Comparison of ENCODE assay signal across 8 mouse cellular contexts in genomic region chr9:116219234-116220158, GRCm38 (mm10). TPM values are rescaled to one million over a fixed set of nuclear protein-coding genes. Genes with fewer than 3 reads are reported as not detected.
DNase-seq lines count a peak whose midpoint lies in the region; ATAC-seq lines count a peak whose summit lies in the region.

No protein-coding gene starts in this region.

- no peak overlapping the region for H3K9ac ChIP-seq in heart, embryonic 15.5 days
- no peak overlapping the region for H3K9ac ChIP-seq in lung, embryonic 15.5 days
- H3K9ac ChIP-seq in forebrain, embryonic 13.5 days: no peak overlapping the region
- H3K9ac ChIP-seq in stomach, embryonic 14.5 days (replicated peaks; ENCODE audit: low read depth, low read length): no peak overlapping the region

- no peak for ATAC-seq in heart, embryonic 15.5 days (replicated peaks; ENCODE audit: insufficient number of reproducible peaks, insufficient read depth, low FRiP score, low read depth)
- no peak for ATAC-seq in lung, embryonic 15.5 days (ENCODE audit: borderline replicate concordance, extremely low read depth, low FRiP score, low TSS enrichment)
- peak; percentile 53; the same call in 1 of the 2 replicates for ATAC-seq in forebrain, embryonic 13.5 days
- ATAC-seq in stomach, embryonic 14.5 days (ENCODE audit: insufficient number of reproducible peaks, insufficient read depth, low FRiP score, low read depth): no peak

- no peaks in the 10 kb centered on the region for H3K27me3 ChIP-seq in heart, embryonic 15.5 days
- H3K27me3 ChIP-seq in lung, embryonic 15.5 days: no peaks in the 10 kb centered on the region
- H3K27me3 ChIP-seq in forebrain, embryonic 13.5 days: no peaks in the 10 kb centered on the region
- H3K27me3 ChIP-seq in stomach, embryonic 14.5 days (ENCODE audit: control insufficient read depth, insufficient read depth, low read length): no peaks in the 10 kb centered on the region

- WGBS in heart, embryonic 15.5 days: 77% methylated on average over 9 of the region's 9 CpGs
- WGBS in lung, embryonic 15.5 days: 66% methylated on average over 9 of the region's 9 CpGs
- WGBS in forebrain, embryonic 13.5 days: 74% methylated on average over 9 of the region's 9 CpGs
- WGBS in stomach, embryonic 14.5 days: 50% methylated on average over 9 of the region's 9 CpGs

- peaks cover 6% of the 10 kb centered on the region; the same call in 1 of the 2 replicates for H3K4me1 ChIP-seq in heart, embryonic 15.5 days (replicated peaks)
- peaks cover 32% of the 10 kb centered on the region for H3K4me1 ChIP-seq in lung, embryonic 15.5 days
- H3K4me1 ChIP-seq in forebrain, embryonic 13.5 days: peaks cover 5% of the 10 kb centered on the region; the same call in 1 of the 2 replicates
- H3K4me1 ChIP-seq in stomach, embryonic 14.5 days (ENCODE audit: control insufficient read depth, insufficient read depth, low read length): peaks cover 9% of the 10 kb centered on the region

- H3K27ac ChIP-seq in heart, embryonic 15.5 days: peak overlapping the region; percentile 67
- H3K27ac ChIP-seq in lung, embryonic 15.5 days: peak overlapping the region; percentile 83
- H3K27ac ChIP-seq in forebrain, embryonic 13.5 days: peak overlapping the region; percentile 49; the same call in 1 of the 2 replicates
- peak overlapping the region; percentile 56; the same call in 1 of the 2 replicates for H3K27ac ChIP-seq in stomach, embryonic 14.5 days (ENCODE audit: low read length)

- no peak for DNase-seq in heart, postnatal 4 days
- no peak for DNase-seq in lung, adult 18-20 months
- DNase-seq in cerebellum, postnatal 25 days: no peak
- no peak for DNase-seq in spleen, postnatal 10 days (ENCODE audit: low spot score in 2 of 2)

- H3K36me3 ChIP-seq in heart, embryonic 15.5 days: no peaks in the 10 kb centered on the region
- no peaks in the 10 kb centered on the region for H3K36me3 ChIP-seq in lung, embryonic 15.5 days
- H3K36me3 ChIP-seq in forebrain, embryonic 13.5 days (ENCODE audit: poor library complexity, severe bottlenecking): no peaks in the 10 kb centered on the region
- H3K36me3 ChIP-seq in stomach, embryonic 14.5 days (ENCODE audit: control insufficient read depth, insufficient read depth, low read length): no peaks in the 10 kb centered on the region

- no peak overlapping the region for H3K4me3 ChIP-seq in heart, embryonic 15.5 days
- H3K4me3 ChIP-seq in lung, embryonic 15.5 days: no peak overlapping the region
- no peak overlapping the region for H3K4me3 ChIP-seq in forebrain, embryonic 13.5 days
- H3K4me3 ChIP-seq in stomach, embryonic 14.5 days (ENCODE audit: low read depth, low read length): no peak overlapping the region

- no peaks in the 10 kb centered on the region for H3K9me3 ChIP-seq in heart, embryonic 15.5 days (replicated peaks)
- H3K9me3 ChIP-seq in lung, embryonic 15.5 days: no peaks in the 10 kb centered on the region
- no peaks in the 10 kb centered on the region for H3K9me3 ChIP-seq in forebrain, embryonic 13.5 days (replicated peaks)
- H3K9me3 ChIP-seq in stomach, embryonic 14.5 days (ENCODE audit: control insufficient read depth, low read depth, low read length): no peaks in the 10 kb centered on the region

- H3K4me2 ChIP-seq in heart, embryonic 15.5 days: no peak overlapping the region
- H3K4me2 ChIP-seq in lung, embryonic 15.5 days: no peak overlapping the region
- no peak overlapping the region for H3K4me2 ChIP-seq in forebrain, embryonic 13.5 days
- no peak overlapping the region for H3K4me2 ChIP-seq in stomach, embryonic 14.5 days (replicated peaks; ENCODE audit: low read depth, low read length)

RNA-seq across cellular contexts. Expression of gene Tgfbr2, which starts 44.3 kb away (rescaled TPM):
- polyA plus RNA-seq in heart, embryonic 15.5 days (2015; fragmentation: Nextera tagmentation; extraction: Ambion mirVana): 20.2 and 29.5 TPM in 2 replicates
- 10 to 100 TPM; 59.7 to 59.9 TPM for total RNA-seq in heart, postnatal 4 days (2021)
- 51.4 and 53.1 TPM in 2 replicates for polyA plus RNA-seq in lung, embryonic 15.5 days (2015; fragmentation: Nextera tagmentation; extraction: Ambion mirVana)
- 4.2 and 4.4 TPM in 2 replicates for polyA plus RNA-seq in forebrain, embryonic 13.5 days (2015; fragmentation: Nextera tagmentation; extraction: Ambion mirVana)
- 36.9 and 38.2 TPM in 2 replicates for polyA plus RNA-seq in stomach, embryonic 14.5 days (2014; fragmentation: Nextera tagmentation; extraction: Ambion mirVana)
